Mouse (Mus musculus) 3134 (cell line): ENCODE data around the gene Selenow.

Source experiments
- DNase-seq: peaks from one replicate; pipeline ENCODE4 v3.0.0-alpha.2; 2011; ENCODE audit warnings: low spot score; ENCODE audit not compliant: insufficient read length; ENCODE audit errors: extremely low read depth

Selenow gene

DNA sequence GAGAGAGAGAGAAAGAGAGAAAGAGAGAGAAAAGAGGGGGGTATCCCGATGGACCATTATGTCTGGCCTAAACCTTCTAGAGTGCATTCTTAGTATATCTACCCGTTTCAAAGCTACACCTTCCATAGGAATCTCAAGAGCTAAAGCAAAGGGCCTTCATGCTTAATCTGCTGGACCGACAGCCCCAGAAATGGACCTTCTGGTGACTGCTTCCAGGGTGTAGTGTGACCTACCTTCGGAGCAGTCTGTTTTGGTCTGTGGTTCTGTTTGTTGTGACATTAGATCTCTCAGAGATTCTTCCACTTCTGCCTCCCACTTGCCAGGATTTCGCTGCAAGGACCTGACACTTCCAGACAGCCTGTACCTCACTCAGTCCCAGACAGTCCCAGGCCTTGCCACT lies 11.7 kb downstream of the Selenow start:
- DNase-seq, result no peak

DNA sequence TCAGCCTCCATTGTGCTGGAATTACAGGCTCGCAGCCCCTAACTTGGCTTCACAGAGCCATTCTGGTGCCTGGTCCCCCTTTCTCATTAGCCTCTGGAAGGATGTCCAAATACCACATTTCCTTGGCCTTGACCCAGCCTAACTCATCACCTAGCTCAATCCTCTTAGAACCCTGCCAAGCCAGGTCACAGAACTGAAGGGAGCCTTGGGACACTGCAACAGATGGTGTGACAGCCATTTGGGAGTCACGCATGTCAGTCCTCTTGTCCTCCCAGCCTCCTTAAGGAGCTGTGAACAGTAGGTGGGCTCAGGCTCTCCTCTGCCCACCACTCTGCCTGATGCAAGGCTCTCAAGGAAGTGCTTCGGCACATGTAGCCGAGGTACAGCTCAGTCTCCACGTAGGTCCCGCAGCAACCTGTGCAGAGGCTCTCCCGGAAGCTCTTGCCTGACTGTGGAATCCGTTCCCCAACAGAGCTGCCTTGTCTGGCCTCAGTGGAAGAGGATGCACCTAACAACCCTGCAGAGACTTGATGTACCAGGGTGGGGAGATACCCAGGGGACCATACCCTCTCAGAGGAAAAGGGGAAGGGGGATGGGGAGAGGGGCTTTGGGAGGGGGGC lies 14.1 kb downstream of the Selenow start:
- DNase-seq, result no peak

DNA sequence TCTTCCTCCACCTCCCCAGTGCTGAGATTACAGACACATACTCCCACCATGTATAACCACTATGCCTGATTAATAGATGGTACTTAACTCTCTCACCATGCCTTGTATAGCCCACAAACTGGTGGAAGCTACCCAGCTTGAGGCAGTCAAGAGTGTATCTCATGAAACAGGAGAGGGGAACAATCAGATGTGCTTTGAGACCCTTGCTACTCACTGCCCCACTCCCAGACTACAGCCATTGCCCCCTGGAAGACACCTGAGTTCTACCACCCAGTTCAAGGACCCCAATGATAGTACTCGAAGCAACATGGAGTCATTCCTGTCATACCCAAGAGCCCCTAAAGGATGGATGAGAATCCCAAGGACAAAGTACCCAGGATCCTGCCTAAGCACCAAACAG lies 15.6 kb downstream of the Selenow start:
- no peak for DNase-seq

DNA sequence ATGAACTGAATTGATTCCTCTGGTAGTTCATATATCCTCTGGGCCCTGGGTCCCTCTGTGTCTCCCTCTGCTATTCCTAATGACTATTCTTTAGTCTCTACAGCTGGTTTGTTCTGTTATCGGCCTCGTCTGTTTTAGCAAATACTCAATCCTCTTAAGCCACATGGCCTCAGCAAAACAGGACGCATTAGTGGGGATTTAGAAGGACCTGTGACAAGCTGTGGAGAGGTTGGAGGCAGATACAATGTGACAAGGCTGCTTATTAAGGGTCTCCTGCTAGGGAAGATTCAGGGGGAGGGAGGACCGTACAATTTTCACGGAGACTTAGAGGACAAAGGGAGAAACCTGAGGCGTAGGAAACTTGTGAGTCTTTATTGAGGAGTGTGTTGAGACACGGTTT lies 16.3 kb downstream of the Selenow start:
- DNase-seq, result no peak

DNA sequence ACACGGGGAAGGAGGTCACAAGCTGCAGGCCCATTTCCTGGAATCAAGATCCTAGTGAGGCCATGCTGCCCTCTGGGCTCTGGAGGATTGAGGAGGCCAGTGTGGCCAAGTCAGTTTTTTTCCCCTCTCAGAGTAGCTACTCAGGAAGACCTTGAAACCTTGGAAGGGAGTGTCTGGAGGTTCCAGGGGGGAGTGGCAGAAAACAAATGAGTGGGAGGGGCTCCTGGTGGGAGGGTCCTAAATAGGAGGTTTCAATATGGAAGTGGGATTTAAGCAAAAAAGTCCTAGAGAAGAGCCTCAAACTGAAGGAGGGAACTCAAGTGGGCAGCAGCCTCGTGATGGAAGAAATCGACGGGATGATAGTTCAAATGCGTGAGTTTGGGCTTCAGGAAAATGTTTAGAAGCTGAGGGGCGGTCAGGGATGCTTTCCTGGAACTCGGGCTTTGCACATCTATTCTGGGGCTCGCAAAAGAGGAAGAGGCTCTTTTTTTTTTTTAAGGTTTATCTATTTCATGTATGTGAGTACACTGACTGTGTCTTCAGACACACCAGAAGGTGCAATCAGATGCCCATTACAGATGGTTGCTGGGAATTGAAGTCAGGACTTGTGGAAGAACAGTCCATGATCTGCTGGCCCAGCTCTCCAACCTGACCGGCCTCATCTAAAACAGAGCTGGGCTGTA lies 20.7 kb downstream of the Selenow start:
- DNase-seq, result no peak

- DNase-seq, result no peak
Observed at GRCm38 (mm10) chr7:15894251-15894650, 28.0 kb downstream of the Selenow start.

DNA sequence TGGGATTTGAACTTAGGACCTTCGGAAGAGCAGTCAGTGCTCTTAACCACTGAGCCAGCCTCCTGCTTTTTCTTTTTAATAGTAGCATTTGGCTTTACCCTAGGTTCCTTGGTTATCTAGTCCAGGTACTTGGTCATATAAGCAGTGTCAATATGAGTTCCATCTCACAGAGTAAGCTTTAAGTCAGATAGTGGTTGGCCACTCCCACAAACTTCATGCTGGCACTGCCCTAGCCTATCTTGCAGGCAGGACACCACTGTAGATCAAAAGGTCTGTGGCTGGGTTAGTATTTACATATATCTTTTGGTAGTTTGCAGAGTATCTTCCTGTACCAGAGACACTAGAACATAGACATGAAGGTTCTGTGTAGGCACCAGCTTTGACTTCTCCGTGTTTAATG lies 38.1 kb downstream of the Selenow start:
- DNase-seq, result no peak

DNA sequence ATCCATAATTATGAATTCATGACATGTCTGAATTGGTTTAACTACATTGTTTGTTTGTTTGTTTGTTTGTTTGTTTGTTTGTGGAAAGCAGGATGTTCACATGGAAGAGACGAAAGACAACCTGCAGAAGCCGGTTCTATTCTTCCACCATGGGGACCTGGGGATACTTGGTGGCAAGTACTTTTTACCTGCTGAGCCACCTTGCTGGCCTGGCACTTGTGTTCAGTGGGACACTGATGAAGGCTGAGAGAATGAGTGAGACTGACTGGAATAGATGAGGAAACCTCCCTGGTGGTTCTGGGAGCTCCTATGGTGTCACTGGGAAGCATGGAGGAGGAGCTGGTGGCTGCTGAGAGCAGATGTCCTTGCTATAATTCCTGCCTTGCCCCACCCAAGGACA lies 39.9 kb downstream of the Selenow start, which contains the start of gene Crxos:
Gene Crxos, plus strand, starts transcription at position 301 of the 400 bp plus-strand sequence.
- no peak for DNase-seq

DNA sequence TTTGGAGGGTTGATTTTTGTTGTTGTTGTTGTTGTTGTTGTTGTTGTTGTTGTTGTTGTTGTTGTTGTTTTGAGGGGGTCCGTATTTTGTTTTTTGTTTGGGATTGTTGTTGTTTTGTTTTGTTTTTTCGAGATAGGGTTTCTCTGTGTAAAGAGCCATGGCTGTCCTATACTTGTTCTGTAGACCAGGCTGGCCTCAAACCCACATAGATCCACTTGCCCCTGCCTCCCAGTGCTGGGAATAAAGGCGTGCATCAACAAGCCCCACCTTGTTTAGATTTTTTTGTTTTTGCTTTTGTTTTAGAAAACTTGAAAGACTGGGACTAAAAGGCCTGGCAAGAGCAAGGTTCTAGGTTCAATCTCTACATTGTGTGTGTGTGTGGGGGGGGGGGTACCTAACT lies 40.4 kb downstream of the Selenow start:
- DNase-seq, result no peak

DNA sequence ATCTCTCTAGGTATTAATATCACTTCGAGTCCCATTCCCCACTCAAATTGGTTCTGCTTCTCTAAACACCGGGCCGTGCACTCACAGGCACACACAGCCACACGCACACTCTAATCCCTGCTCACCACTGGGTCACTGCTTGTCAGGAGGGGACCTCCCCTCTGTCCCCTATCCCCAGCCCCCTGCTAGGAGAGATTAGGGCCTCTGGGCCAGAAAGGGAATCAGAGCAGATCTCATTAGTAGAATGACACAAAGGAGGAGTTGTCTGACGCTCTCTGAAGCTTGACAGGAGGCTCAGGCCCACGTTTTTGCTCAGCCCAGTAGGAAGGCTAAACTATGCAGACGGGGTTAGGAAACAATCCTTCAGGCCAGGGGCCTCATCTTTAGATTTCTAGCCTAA lies 40.8 kb downstream of the Selenow start:
- no peak for DNase-seq

GRCm38 (mm10) chr7:15879756-15880155 lies 42.4 kb downstream of the Selenow start, which contains the start of gene Crx:
TSS of gene Crx (minus strand) at chr7:15879968.
- DNase-seq, result no peak
